ENCODE assay signal across 9 mouse cellular contexts in the genomic region with DNA sequence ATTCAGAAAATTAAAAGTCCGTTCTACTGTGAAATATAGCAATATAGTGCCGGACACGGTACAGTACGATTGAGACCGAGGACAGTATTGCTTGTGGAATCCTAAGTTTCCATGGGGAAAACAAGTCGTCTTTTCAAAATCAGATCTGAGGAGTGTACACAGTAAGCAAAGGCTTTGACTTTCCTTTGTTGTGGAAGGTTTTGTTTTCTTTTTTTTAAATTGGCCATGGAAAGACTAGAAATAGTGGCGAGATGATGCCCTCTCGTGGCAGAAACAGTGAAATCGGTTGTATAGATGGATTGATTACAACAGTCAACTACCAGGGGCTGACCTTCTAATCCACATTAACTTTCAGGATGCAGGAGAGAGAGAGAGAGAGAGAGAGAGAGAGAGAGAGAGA. TPM values are rescaled to one million over a fixed set of nuclear protein-coding genes. Genes with fewer than 3 reads are reported as not detected.
DNase-seq lines count a peak whose midpoint lies in the region; ATAC-seq and TF ChIP-seq lines count a peak whose summit lies in the region.
"Had no signal": no experiment of that assay in that cellular context is flagged by ENCODE, and none has a peak within 500 bp of the region (broad histone marks: within the 10 kb centered on the region; RNA-seq: fewer than 3 reads in every experiment).

No protein-coding gene starts in this region.

- no peak overlapping the region for H3K4me3 ChIP-seq in lung, embryonic 14.5 days (ENCODE audit: low read depth, low read length)
- H3K4me3 ChIP-seq in lung, adult 2 months (replicated peaks; ENCODE audit: extremely low read depth, low read depth, low read length) = no peak overlapping the region
- no peak overlapping the region for H3K4me3 ChIP-seq in hindbrain, embryonic 11.5 days (ENCODE audit: low read depth, low read length)
- H3K4me3 ChIP-seq: embryonic facial prominence, embryonic 13.5 days had no signal

- no peak overlapping the region for H3K27ac ChIP-seq in lung, embryonic 14.5 days (ENCODE audit: low read depth)
- no peak overlapping the region for H3K27ac ChIP-seq in hindbrain, embryonic 11.5 days (ENCODE audit: low read depth, low read length)
- H3K27ac ChIP-seq: embryonic facial prominence, embryonic 13.5 days had no signal

- peak; percentile 77 for DNase-seq in lung, embryonic 14.5 days
- no peak for DNase-seq in lung, adult 2 months
- peak; percentile 79 for DNase-seq in adipocyte (ENCODE audit: low spot score)
- peak; percentile 29 to 63 for DNase-seq in cerebellum, postnatal 25 days
- peak; percentile 62 for DNase-seq in hindbrain, embryonic 11.5 days (ENCODE audit: low spot score)
- peak; percentile 64 for DNase-seq in left cerebral cortex, postnatal 4 days
- DNase-seq in B cell, adult 2 months = no peak

- no peaks in the 10 kb centered on the region for H3K4me1 ChIP-seq in lung, embryonic 14.5 days (ENCODE audit: insufficient read depth)
- no peaks in the 10 kb centered on the region for H3K4me1 ChIP-seq in lung, adult 2 months (ENCODE audit: control insufficient read depth, insufficient read depth, low read length)
- no peaks in the 10 kb centered on the region for H3K4me1 ChIP-seq in hindbrain, embryonic 11.5 days (replicated peaks; ENCODE audit: control insufficient read depth, insufficient read depth, low read length)
- H3K4me1 ChIP-seq: embryonic facial prominence, embryonic 13.5 days had no signal

- 58% methylated on average over 9 of the region's 9 CpGs for WGBS in lung, embryonic 14.5 days
- 66% methylated on average over 9 of the region's 9 CpGs for WGBS in lung, adult 2 months
- 63% methylated on average over 9 of the region's 9 CpGs for WGBS in hindbrain, embryonic 11.5 days

- intact Hi-C loops in left cerebral cortex, postnatal 4 days (cut with DNase I) = loop anchor here (5.0 kb wide), 1 partner anchor 156 kb away; no protein-coding TSS in a partner anchor

- no peak for TF ChIP-seq POLR2A in lung, adult 2 months (IDR thresholded peaks at IDR 0.05; ENCODE audit: borderline replicate concordance, extremely low read depth, low read depth, low read length)

- no peak for ATAC-seq in lung, embryonic 14.5 days (ENCODE audit: insufficient read depth)
- ATAC-seq in hindbrain, embryonic 11.5 days (ENCODE audit: low FRiP score) = no peak
- no peak for ATAC-seq in CD4-positive, CD25-positive, alpha-beta regulatory T cell, adult 4 months

- no peaks in the 10 kb centered on the region for H3K36me3 ChIP-seq in lung, embryonic 14.5 days (ENCODE audit: insufficient read depth)
- no peaks in the 10 kb centered on the region for H3K36me3 ChIP-seq in hindbrain, embryonic 11.5 days (ENCODE audit: control insufficient read depth, insufficient read depth, low read length)
- H3K36me3 ChIP-seq: embryonic facial prominence, embryonic 13.5 days had no signal

- no peaks in the 10 kb centered on the region for H3K9me3 ChIP-seq in lung, embryonic 14.5 days (ENCODE audit: low read depth, low read length)
- H3K9me3 ChIP-seq in hindbrain, embryonic 11.5 days (ENCODE audit: control insufficient read depth, low read length) = no peaks in the 10 kb centered on the region
- H3K9me3 ChIP-seq: embryonic facial prominence, embryonic 13.5 days had no signal

- H3K4me2 ChIP-seq in lung, embryonic 14.5 days = no peak overlapping the region
- H3K4me2 ChIP-seq in hindbrain, embryonic 11.5 days (replicated peaks; ENCODE audit: low read depth, low read length) = no peak overlapping the region
- H3K4me2 ChIP-seq: embryonic facial prominence, embryonic 13.5 days had no signal

- peak; percentile 62 for TF ChIP-seq CTCF in lung, embryonic 14.5 days (IDR thresholded peaks at IDR 0.05; ENCODE audit: low read depth)
- TF ChIP-seq CTCF in lung, adult 2 months (IDR thresholded peaks at IDR 0.05; ENCODE audit: insufficient read depth, low read length) = no peak

- no peaks in the 10 kb centered on the region for H3K27me3 ChIP-seq in lung, embryonic 14.5 days (ENCODE audit: insufficient read depth, low read length)
- no peaks in the 10 kb centered on the region for H3K27me3 ChIP-seq in hindbrain, embryonic 11.5 days (ENCODE audit: control insufficient read depth, insufficient read depth, low read length)
- H3K27me3 ChIP-seq: embryonic facial prominence, embryonic 13.5 days had no signal

- no peak overlapping the region for H3K9ac ChIP-seq in lung, embryonic 14.5 days
- no peak overlapping the region for H3K9ac ChIP-seq in hindbrain, embryonic 11.5 days (ENCODE audit: low read depth, low read length)
- H3K9ac ChIP-seq: embryonic facial prominence, embryonic 13.5 days had no signal

RNA-seq across cellular contexts. Expression of a gene that starts 40.0 kb away (rescaled TPM):
- polyA plus RNA-seq in lung, embryonic 14.5 days (2014; fragmentation: Nextera tagmentation; extraction: Ambion mirVana) = 8.9 and 11.3 TPM in 2 replicates
- polyA plus RNA-seq in lung, adult 2 months (2012; rRNA removed) = 24.5 and 38.7 TPM in 2 replicates
- polyA plus RNA-seq in hindbrain, embryonic 11.5 days (2014; fragmentation: Nextera tagmentation; extraction: Ambion mirVana) = 14.8 and 16.6 TPM in 2 replicates
- 100 to 1,000 TPM; 105 to 109 TPM for total RNA-seq in left cerebral cortex, postnatal 4 days (2021)
- polyA plus RNA-seq in CD4-positive, CD25-positive, alpha-beta regulatory T cell, adult 4 months (2017; shearing (Covaris generic)) = 10 to 100 TPM; 12.7 to 19.2 TPM

Comparison
In these comparisons a context has a peak if more than half of its experiments do, and no peak if none do; other contexts are left out.
1. DNase-seq: peak in lung, embryonic 14.5 days (single experiment), adipocyte (single experiment), cerebellum, postnatal 25 days (2 of 2), hindbrain, embryonic 11.5 days (single experiment) and left cerebral cortex, postnatal 4 days (single experiment); none in lung, adult 2 months (single experiment) and B cell, adult 2 months (0 of 2).